Mouse (Mus musculus) midbrain, postnatal 0 days (tissue): ENCODE data around the gene Olfr1371. TPM values are rescaled to one million over a fixed set of nuclear protein-coding genes. Genes with fewer than 3 reads are reported as not detected.

Experiments
- ATAC-seq: fragments of 200-750 bp; cut with Nextera tagmentation; 2 replicates; pipeline ENCODE4 v1.8.0; 2017; ENCODE audit warnings: moderate number of reproducible peaks, mild to moderate bottlenecking, moderate TSS enrichment, moderate library complexity; ENCODE audit not compliant: low FRiP score
- DNase-seq: peaks from one replicate; pipeline ENCODE4 v3.0.0-alpha.2; 2015; ENCODE audit warnings: low spot score
- H3K27ac ChIP-seq: fragments of 300-500 bp; sonication (generic); 2 replicates; pipeline ENCODE4 v1.5.1; 2014; ENCODE audit warnings: low read depth, mild to moderate bottlenecking, low read length, mixed read lengths
- H3K27me3 ChIP-seq: fragments of 300-500 bp; sonication (generic); 2 replicates; pipeline ENCODE4 v1.6.1; 2014; ENCODE audit warnings: low read length, control low read depth, mixed read lengths; ENCODE audit not compliant: insufficient read depth
- H3K36me3 ChIP-seq: fragments of 300-500 bp; sonication (generic); 2 replicates; pipeline ENCODE4 v1.6.1; 2014; ENCODE audit warnings: low read length, control low read depth, mixed read lengths; ENCODE audit not compliant: insufficient read depth
- H3K4me1 ChIP-seq: fragments of 300-500 bp; sonication (generic); 2 replicates; pipeline ENCODE4 v1.6.1; 2014; ENCODE audit warnings: mild to moderate bottlenecking, control low read depth, antibody characterized with exemption, low read length, mixed read lengths; ENCODE audit not compliant: insufficient read depth
- H3K4me2 ChIP-seq: fragments of 300-500 bp; sonication (generic); 2 replicates; pipeline ENCODE4 v1.6.1; 2014; ENCODE audit warnings: low read depth, mild to moderate bottlenecking, low read length, mixed read lengths; ENCODE audit not compliant: poor library complexity, severe bottlenecking
- H3K4me3 ChIP-seq: fragments of 300-500 bp; sonication (generic); 2 replicates; pipeline ENCODE4 v1.5.1; 2014; ENCODE audit warnings: low read depth, mild to moderate bottlenecking, low read length, moderate library complexity
- H3K9ac ChIP-seq: fragments of 300-500 bp; sonication (generic); replicated peaks from 2 replicates; pipeline ENCODE4 v1.6.1; 2014; ENCODE audit warnings: mild to moderate bottlenecking, low read length, moderate library complexity, mixed read lengths; ENCODE audit not compliant: poor library complexity, severe bottlenecking
- H3K9me3 ChIP-seq: fragments of 300-500 bp; sonication (generic); 2 replicates; pipeline ENCODE4 v1.6.1; 2016; ENCODE audit warnings: low read length, control low read depth
- CTCF ChIP-seq: IDR thresholded peaks from 2 replicates; pipeline ENCODE4 v1.5.1; 2016; ENCODE audit warnings: antibody characterized with exemption, mild to moderate bottlenecking
- WGBS: fragments of 180-500 bp; shearing (Covaris S2); extraction: QIAGEN DNeasy Blood & Tissue Kit; methylation state at CpG from one replicate; pipeline ENCODE4 v1.1.7; 2014; 5-methylcytosine and 5-hydroxymethylcytosine counted together
- polyA plus RNA-seq: library from polyadenylated mRNA; unstranded; fragments of >200 nt; fragmentation: Nextera tagmentation; extraction: Ambion mirVana; gene quantifications from 2 replicates; pipeline ENCODE4 v1.2.1, GENCODE M21; 2015
- total RNA-seq: library from RNA; depleted of rRNA; stranded (reverse); fragments of >200 nt; gene quantifications from 2 replicates; pipeline ENCODE4 v1.2.3, GENCODE M21; 2014

The Olfr1371 gene
- total and polyA plus RNA-seq, 2 experiments from 2014 or later: not detected

- ATAC-seq: no peak
- no peak overlapping the region for H3K27ac ChIP-seq
- no peaks in the 10 kb centered on the region for H3K36me3 ChIP-seq
- H3K4me2 ChIP-seq: no peak overlapping the region
- H3K9ac ChIP-seq: no peak overlapping the region
- DNase-seq: no peak
- 76% methylated on average over 7 of the region's 7 CpGs for WGBS
- H3K9me3 ChIP-seq: no peaks in the 10 kb centered on the region
- H3K4me3 ChIP-seq: no peak overlapping the region
- peaks cover 6% of the 10 kb centered on the region; the same call in 1 of the 2 replicates for H3K4me1 ChIP-seq
- 0 out of 2 replicates have a peak, but pooled peaks cover 3% of the 10 kb centered on the region for H3K27me3 ChIP-seq
- TF ChIP-seq CTCF: no peak
These were observed 15.1 kb upstream of the Olfr1371 start for GRCm38 (mm10) chr11:52228722-52229448.

GRCm38 (mm10) chr11:52227466-52228226 lies 13.9 kb upstream of the Olfr1371 start:
- H3K4me2 ChIP-seq: no peak overlapping the region
- no peaks in the 10 kb centered on the region for H3K36me3 ChIP-seq
- H3K9ac ChIP-seq: no peak overlapping the region
- no peak overlapping the region for H3K4me3 ChIP-seq
- ATAC-seq (no peak), DNase-seq (no peak)
- H3K4me1 ChIP-seq: peaks cover 4% of the 10 kb centered on the region; the same call in 1 of the 2 replicates
- no peak for TF ChIP-seq CTCF
- WGBS: 85% methylated on average over 13 of the region's 13 CpGs
- H3K9me3 ChIP-seq: no peaks in the 10 kb centered on the region
- H3K27me3 ChIP-seq: 0 out of 2 replicates have a peak, but pooled peaks cover 3% of the 10 kb centered on the region
- H3K27ac ChIP-seq: no peak overlapping the region

GRCm38 (mm10) chr11:52227053-52227452 lies 13.3 kb upstream of the Olfr1371 start:
- no peak overlapping the region for H3K4me2 ChIP-seq
- H3K27me3 ChIP-seq: 0 out of 2 replicates have a peak, but pooled peaks cover 3% of the 10 kb centered on the region
- H3K9me3 ChIP-seq: no peaks in the 10 kb centered on the region
- ATAC-seq (no peak), DNase-seq (no peak)
- no peak overlapping the region for H3K27ac ChIP-seq
- peaks cover 4% of the 10 kb centered on the region; the same call in 1 of the 2 replicates for H3K4me1 ChIP-seq
- H3K36me3 ChIP-seq: no peaks in the 10 kb centered on the region
- 60% methylated on average over 3 of the region's 3 CpGs for WGBS
- H3K4me3 ChIP-seq: no peak overlapping the region
- TF ChIP-seq CTCF: no peak
- no peak overlapping the region for H3K9ac ChIP-seq

- Histone ChIP-seq H3K9ac (no peak overlapping the region), H3K4me2 (no peak overlapping the region), H3K36me3 (no peaks in the 10 kb centered on the region), H3K27ac (no peak overlapping the region), H3K4me3 (no peak overlapping the region), H3K27me3 (0 out of 2 replicates have a peak, but pooled peaks cover 3% of the 10 kb centered on the region), H3K9me3 (no peaks in the 10 kb centered on the region), H3K4me1 (peaks cover 4% of the 10 kb centered on the region; the same call in 1 of the 2 replicates)
- TF ChIP-seq CTCF: no peak; the same call in 1 of the 2 replicates
- DNase-seq: no peak
- no peak for ATAC-seq
- 59% methylated on average over 3 of the region's 3 CpGs for WGBS
These were observed 12.3 kb upstream of the Olfr1371 start for GRCm38 (mm10) chr11:52225986-52226599.

- H3K4me3 ChIP-seq: no peak overlapping the region
- H3K36me3 ChIP-seq: no peaks in the 10 kb centered on the region
- no peak overlapping the region for H3K9ac ChIP-seq
- ATAC-seq: no peak
- no peak for TF ChIP-seq CTCF
- no peak overlapping the region for H3K27ac ChIP-seq
- peak overlapping the region; percentile 18; the same call in 1 of the 2 replicates for H3K4me2 ChIP-seq
- H3K9me3 ChIP-seq: no peaks in the 10 kb centered on the region
- WGBS: 16% methylated on average over 19 of the region's 19 CpGs
- H3K4me1 ChIP-seq: no peaks in the 10 kb centered on the region
- H3K27me3 ChIP-seq: 0 out of 2 replicates have a peak, but pooled peaks cover 3% of the 10 kb centered on the region
- no peak for DNase-seq
These were observed 10.3 kb upstream of the Olfr1371 start for GRCm38 (mm10) chr11:52223968-52224682.
